Mouse (Mus musculus) kidney, adult 9 months (tissue): ENCODE measurements around the gene Ntm.
A peak's percentile ranks its signal among the peaks of the same experiment; 100 is the strongest.

Experiments
- DNase-seq: peaks from one replicate; pipeline ENCODE4 v3.0.0; 2022

Ntm gene

DNA sequence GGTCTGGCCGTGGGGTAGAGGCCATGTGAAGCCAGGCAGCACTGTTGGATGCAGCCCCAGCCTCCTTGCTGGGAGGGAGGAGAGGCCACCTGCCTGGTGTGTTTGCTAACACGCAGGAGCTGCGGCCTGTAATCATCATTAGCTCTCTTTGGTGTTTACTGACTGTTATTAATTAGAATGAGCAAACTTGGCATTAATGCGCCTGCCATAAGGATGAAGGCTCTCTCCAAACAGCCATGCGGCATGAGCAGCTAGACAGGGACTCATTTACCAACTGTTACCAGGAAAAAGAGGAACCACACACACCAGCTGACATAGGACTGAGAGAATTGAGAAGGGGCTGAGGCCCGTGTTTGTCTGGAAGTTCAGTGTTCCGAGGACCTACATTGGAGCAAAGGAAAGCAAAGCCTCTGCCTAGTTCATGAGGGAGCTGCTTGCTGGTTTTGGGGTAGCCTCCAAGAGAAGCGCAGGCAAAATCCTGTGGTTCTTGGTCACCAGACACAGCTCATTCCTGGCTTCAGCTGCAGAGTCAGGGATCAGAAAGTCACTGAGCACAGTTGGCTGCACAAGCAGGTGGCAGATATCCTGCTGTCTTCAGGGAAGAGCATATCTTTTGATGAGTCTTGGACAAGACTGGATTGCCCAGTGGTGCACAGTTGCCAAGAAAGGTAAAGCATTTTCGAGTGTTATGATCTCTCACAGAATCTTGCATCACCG lies 171.6 kb downstream of the Ntm start:
- no peak for DNase-seq

DNA sequence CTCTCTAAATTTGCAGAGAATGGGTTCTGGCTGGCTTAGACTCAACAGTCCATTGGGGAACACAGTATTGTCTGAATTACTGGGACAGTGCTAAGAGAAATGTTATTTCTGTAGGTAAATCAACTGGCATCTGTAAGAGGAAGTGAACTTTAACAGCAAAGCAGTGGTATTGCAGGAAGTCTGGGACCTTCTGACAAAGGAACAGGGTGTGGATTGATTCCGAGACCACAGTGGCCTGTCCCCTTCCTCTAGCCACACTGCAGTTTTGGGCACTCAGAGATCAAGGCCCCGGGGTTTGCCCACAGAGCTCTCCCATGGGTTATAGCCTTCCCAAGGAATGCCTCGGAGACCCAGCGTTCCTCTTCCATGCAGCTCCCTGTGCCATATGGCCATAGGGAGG lies 172.9 kb downstream of the Ntm start:
- no peak for DNase-seq

DNA sequence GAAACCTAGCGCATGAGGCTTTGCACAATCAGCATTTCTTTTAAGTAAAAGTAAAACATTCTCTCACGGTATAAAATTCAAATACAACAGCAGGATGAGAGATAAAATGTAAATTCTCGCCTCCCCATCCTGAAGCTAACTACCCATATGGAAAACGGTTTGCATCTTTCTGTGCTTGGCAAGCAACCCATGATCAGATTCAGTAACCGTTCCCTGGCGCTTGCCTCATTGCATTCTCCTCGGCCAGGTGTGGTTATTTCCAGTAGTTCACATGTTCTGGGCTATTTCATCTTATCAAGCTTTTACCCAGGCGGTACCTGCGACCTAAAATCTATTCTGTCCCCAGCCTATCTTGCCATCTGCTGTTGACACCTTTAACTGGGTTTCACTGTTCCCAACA lies 174.1 kb downstream of the Ntm start:
- no peak for DNase-seq

DNA sequence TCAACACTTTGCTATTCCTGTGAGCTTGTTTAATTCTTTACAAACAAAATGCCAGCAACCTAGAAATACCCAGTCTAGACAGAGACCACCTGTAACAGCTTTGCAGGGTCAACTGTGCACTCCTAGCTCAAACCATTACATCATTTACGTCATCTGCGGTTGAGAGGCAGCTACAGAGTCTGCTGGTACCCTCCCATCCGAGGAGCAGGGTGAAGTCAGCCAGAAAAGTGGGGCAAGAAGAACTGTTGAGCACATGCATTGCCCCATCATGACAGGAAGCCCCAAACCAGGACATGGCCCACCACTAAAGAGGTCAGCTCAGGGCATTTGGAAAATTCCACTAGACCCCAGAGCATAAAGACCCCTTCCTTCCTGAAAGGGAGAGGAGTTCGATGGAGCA lies 175.5 kb downstream of the Ntm start:
- no peak for DNase-seq

DNA sequence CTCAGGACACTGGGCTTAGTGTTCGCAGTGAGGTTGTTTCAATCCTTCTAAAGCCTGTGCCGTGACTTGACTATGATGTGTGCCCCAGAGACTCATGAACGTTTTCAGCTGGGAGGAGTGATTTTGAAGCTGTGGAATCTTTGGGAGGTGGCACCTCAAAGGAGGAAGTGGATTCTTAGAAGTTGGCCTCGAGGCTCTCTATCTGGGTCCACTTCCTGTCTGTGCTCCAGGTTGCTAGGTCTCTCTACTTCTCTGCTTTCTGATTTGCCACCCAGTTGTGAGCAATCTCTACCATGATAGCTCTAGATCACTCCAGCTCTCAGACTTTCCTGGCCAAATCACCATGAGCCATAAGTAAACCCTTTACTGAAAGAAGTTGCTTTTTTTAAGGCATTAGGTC lies 180.2 kb downstream of the Ntm start:
- DNase-seq: no peak

DNA sequence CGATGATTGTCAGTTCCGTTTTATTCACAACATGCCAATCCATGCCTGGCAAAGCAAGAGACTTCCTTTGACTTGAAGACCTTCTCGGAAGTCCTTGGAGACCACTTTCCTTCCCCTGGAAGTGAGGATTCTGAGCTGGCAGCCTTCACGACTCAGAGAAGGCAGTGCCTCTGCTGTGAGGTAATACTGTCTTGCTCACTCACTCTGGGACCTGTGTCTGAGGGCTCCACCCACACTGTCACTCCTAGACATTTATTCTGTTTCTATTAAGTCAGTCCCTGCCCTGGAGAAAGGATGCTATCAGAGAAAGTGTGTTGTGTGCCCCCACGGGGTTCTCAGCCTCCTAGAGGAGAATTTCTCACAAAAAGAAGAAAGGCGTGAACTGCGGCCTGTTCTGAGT lies 183.2 kb downstream of the Ntm start:
- DNase-seq: no peak

DNA sequence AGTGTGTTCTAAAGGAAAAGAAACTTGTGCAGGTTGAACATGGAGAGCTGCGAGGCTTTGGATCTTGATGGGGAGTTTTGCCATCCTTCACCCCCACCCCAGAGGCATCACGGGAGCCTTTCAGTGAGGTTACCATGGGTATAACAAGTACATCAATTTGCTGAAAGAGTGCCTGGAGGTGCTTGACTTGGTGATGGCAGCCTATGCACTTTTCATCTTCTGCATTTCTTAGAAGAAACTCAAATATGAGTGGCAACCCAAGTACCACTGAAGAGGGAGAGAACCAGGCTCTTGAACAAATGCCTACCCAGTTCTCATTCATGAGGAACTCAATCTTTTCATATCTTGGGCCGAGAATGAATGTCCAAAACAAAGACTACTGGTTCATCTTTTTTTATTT lies 186.0 kb downstream of the Ntm start:
- no peak for DNase-seq

DNA sequence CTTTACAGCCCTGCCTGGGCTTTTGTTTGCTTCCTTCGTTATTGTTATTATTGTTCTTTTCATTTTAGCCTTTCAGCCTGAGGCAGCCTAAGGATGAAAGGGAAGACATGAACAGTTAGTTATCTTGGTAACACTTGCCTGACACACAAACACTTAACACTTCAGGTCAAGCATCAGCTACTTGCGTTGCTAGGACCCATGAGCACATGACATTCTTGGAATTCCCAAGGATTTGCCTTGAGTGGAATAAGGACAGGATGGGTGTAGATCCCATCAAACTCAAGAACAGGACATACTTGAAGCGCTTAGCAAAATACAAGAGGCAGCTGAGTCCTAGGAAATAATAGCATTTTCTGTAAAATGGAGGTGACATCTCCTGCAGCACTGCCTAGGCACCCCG lies 186.4 kb downstream of the Ntm start:
- no peak for DNase-seq

DNA sequence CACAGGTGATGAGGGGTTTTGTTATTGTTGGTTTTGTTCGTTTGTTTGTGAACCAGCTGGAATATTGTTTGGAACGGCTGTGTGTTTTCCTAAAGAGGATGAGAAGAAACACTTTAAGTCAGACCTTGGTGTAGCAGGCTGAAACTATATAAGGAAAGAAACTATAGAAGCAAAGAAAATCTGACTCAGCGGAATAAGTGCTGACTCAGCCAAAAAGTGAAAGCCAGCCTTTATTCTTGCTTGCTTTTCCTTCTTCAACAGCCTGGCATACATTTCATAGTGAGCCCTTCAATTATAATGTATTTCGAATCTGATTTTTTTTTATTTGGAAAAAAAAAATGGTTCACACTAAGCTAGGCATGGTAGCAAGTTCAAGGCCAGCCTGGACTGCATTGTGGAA lies 186.9 kb downstream of the Ntm start:
- no peak for DNase-seq

DNA sequence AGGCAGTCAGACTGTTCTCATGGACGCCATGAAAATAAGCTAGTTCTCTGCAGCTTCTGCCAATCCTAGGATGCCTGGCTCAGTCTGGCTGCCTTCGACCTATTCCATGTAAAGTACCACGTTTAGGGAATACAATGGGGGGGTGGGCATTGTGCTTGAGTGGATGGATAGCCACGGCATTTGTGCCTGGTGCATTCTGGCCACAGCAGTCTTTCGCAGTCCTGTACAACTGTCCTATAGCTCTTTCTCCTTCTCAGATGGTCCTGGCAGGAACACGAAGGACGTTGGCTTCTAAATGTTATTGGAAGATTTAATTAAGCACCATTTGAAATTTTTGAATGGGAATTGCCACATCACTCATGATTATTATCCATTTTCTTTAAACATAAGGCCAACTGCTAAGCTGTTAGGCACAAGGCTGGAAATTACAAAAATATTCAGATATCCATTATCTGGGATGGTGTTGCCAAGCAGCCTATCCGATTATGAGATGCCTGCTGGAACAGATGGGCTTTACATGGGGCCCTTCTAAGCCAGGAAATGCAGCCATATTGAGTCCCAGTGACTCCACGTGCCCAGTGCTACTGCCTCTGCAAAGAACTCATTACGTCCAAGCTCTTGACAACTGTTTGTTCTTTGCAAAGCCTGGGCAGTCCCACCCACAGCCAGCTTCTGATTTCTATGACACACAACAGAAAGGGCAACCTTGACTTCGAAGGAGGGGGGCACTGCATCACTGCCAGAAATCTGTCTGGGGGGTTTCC lies 190.1 kb downstream of the Ntm start:
- no peak for DNase-seq

DNA sequence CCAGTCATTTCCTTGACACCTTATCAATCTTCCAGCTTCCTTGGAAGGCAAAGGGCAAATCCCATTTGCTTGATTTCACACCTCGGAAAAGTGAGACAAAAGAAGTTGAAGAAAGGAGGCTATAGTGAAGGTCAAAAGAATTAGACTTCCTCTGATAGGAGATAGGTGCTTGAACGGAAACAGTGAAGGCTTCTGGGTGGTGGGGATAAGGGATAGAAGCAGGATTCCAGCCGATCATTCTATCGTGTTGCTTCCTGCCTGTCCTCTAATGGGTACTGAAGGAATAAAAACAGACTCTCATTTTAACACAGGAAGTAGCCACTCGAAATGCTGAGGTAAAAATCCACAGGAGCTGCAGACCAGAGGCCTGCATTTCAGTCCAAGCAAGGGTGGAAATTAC lies 191.1 kb downstream of the Ntm start:
- DNase-seq: no peak

DNA sequence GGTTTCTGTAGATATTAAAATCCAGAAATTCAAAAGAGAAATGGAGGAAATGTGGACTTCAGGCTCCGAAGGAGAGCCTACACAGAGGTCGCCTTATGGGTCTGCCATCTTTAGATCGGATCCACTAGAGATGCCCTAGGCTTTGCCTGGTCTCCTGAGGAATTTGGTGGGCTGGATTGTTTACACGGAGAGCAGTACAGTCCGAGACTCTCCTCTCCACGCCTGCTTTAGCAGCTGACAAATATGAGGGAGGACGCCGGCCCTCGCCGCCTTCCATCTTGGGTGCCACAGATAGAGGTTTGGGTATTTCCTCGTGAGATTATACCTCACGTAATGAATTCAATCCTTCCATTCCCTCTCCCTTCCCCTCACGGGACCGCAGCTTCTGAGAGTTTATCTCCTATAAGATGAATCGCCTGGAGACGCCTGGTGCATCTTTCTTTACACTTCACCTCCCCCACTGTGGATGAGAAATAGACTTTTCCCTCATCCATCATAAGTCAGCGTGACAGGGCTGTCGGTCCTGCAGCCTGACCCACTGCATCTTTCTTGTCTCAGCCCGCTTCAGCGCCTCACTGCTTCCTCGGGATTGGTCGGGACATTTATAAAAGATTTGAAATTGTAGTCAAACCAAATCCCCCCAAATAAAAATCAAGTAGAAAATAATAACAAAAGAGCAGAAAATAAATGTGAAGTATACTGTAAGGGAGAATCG lies 191.7 kb downstream of the Ntm start:
- no peak for DNase-seq

DNA sequence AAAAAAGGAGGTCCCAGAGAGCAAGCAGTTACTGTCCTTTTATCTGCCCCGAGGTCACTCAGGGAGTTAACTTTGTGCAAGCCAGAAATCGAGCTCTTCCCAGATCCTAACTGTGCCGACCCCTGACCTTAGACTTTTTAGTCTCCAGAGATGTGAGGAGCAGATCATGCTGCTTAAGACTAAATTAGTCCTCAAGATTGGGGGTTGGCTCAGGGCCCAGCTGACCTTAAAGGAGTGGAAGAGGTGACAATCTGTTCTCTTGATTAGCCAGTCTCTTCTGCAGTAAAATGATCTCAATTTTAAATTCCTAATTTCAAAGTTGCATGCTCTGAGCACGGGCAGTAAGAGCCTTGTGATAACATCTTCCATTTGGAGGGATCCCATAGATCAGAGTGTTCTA lies 193.6 kb downstream of the Ntm start:
- no peak for DNase-seq

DNA sequence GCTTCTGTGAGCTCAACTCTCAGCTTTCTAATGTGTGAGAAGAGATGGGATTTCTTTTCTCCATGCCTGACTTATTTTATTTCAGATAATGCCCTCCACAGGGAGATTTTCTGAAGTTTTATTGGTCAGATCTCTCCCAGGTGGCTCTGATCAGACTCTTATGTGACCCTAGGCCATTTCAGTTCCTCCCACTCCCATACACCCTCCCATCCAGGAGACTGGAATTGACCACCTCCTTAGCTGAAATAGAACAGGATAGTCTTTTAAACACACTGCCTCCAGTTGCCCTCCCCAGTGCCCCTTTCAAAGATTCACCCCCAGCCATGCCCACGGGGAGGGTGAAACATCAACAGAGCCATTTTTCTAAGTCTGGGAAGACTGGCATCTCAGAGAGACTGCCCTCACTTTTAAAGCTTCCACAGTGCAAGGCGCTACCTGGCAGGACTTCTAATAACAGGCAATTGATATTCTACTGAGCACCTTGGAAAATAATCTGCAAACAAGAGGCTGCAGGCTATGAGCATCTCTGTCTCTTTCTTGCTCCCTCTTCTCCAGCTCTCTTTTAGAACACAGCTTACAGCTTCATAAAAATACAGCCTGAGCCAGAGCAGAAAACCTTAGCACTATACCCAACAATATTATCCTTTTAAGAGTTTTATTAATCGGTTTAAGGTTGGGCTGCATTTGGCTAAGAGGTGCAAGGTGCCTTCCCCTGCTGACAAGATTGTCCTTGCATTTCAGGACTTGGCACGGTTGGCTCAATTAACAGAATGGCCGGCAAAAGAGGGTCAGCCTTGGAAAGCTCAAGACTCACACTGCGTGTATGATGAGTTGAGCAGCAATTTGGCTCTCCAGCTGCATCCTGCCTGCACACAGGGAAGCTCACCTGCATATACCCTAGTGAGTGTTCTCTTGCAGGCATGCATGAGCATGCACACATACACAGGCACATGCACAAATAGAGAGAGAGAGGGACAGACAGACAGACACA lies 196.7 kb downstream of the Ntm start:
- no peak for DNase-seq

DNA sequence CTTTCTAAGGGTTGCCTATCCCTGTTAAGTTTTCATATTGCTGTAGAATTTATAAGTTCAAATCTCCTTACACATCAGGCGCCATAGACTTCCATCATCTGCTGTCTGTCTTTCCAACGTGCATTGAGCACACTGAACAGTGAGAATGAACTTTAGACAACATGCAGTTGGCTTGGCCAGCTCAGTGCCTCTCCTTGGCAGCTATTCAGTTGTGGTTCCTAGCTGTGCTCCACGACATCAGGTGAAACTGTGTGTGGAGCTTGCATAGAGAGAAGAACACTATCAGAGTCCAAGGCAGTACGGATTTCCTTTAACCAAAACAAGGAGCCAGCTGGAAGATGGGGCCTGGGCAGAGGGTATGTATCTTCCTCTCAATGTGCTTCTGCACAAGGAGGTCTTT lies 199.6 kb downstream of the Ntm start:
- DNase-seq: peak; percentile 5

DNA sequence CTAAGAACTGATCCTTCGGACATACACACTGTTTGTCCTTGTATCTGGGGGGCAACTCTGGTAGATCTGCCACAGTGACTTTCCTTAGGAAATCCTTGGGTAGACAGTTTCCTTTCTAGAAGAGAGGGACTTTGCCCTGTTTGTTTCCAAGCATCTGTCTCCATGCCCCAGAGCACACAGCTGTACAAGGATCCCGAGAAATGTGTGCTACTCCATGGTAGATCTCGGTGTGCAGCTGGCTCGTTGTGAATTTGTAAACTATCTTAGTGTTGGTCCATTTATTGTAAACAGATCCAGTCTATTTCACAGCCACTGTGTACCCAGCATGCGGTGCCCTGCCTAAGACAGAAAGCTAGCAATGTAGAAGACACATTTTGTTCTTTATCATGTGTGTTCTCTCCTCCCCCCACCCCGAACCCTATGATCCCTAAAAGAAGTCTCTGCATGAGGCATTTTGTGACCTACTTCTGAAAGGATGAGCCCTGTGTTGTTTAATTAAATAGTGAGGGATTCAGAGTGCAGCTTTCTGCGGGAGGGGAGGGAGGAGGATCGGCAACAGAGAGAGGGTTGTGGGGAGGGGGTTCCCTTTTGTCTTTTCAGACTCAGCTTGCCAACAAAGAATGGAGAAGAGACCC lies 200.9 kb downstream of the Ntm start:
- peak; percentile 13 for DNase-seq

DNA sequence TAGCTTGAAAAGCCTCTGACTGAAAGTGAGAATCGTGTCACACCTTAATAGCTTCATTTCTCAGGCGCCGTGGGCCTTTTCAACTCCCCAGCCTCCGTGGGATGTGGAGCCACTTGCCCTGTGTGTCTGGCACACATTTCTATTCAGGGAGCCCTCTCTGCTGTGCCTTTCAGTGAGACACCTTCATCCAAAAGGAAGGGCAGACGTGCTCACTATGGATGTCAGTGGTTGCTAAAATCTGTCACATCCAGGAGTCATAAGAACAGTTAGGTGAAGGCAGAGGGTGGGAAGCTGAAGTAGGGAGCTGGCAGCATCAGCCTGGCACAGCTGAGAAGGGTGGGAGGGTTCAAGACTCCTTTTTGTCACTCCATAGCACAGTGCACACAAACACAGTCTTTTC lies 201.4 kb downstream of the Ntm start:
- DNase-seq: no peak

DNA sequence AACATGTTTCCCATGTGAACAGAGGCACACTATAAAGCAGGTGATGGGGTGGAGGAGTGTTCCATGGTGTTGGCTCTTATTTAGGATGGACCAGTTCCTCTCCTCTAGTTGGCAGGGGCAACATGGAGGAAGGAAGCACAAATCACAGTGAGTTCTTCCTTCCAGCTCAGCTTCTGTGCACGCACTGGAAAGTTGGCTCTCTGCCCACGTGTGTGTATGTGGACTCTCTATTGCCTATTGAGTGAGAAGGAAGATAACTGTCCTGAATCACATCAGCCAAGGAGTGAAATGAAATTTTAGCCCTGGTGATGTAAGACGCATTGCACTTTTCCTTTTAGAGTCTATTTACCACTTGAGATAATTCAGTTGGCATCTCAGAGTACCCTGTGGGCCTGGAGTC lies 203.0 kb downstream of the Ntm start:
- no peak for DNase-seq

DNA sequence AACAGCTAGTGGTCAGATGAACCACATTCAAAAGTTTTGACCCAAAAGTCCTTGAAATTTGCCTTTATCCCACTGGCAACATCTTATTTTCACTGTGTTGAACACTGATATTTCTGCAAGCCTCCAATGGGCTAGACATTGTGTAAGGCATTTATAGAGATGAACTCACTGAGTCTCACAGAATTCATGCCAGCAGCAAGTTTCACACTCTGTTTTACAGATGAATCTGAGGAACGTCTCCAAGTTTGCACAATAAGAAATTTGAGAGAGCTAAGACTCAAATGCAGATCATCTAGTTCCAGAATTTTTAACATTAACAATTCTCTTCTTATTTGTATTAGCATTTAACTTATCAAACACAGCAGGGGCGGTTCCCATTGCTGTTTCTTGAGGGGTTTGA lies 203.9 kb downstream of the Ntm start:
- DNase-seq: no peak

DNA sequence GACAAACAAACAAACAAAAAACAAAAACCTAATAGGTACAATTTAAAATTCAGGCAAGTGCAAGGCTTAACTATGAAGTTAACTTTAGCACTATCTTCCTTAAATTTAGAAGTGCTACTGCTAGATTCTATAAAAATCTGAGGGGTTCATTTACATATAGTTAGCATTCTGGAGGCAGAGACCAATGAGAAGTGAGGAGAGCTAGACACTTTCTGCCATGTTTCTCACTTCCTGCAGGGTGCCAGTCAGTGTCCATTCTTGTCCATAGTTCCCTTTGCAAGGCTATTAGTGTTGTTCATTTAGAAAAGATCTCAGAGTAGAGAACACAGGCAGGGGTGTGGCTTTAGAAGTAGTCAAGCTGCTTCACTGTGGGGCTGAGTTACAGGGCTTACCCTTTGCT lies 208.6 kb downstream of the Ntm start:
- no peak for DNase-seq

DNA sequence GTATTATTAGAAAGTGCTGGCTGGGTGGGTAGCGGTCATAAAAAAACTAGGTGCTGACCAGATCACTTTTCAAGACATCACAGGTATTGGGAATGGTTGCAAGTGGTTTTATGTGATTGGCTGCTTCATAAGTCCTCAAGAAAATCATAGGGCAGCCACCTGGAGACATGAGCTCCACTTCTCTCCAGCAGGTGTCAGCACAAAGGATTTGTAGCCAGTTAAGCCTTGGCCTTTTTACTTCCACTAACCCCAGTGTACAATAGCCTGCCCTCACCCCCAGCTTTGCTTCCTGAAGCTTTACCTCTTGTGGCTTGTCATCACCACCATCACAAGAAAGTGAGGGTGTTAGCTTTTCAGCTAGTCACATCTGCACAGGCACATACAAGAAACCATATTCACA lies 211.5 kb downstream of the Ntm start:
- peak; percentile 38 for DNase-seq

DNA sequence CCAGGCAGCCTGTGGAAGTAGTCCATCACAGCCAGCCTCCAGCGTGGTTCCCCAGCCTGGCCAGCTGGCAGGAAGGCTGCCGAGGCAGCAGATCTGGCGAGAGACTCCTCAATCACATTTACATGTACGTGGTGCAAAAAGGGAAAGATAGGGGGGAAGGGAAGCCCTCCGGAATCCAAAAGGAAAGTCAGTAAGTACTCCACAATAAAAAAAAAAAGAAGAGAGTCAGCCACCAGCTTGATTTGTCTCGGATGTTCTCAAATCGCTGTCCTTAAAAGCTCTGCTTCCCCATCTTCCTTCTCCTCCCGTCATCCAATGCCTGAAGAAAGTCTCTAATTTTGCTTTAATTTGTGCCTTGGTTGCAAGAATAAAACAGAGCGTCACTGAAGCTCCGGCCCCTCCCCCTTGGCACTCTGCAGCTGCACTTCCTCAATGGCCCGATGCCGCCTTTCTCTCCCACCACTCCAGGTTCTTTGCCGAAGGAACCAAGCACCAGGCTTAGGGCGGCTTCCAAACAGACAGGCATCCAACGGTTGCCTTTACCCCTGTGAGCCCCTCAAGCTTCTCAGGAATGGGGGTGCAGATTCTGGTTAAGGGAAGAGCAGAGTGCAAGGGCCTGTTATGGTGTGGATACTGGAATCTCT lies 212.4 kb downstream of the Ntm start:
- no peak for DNase-seq
